ENCODE assay signal across 17 mouse cellular contexts in the genomic region with DNA sequence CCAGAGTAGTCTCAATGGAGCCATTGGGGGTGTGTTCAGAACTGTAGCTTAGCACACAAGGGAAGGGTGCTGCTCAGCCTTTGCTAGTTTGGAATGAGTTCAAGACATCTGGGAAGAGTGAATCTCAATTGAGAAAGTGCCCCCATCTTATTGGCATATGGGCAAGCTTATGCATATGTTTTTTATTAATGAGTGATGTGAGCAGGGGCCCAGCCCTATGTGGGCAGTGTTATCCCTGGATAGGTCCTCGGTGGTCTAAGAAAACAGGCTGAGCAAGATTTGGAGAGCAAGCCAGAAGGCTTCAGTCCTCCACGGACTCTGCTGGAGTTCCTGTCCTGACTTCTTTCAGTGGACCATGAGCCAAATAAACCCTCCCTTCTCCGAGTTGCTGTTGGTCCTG.
"Had no signal": no experiment of that assay in that cellular context is flagged by ENCODE, and none has a peak within 500 bp of the region (broad histone marks: within the 10 kb centered on the region; RNA-seq: fewer than 3 reads in every experiment).

No protein-coding gene starts in this region.

- DNase-seq: liver, postnatal 0 days; lung, adult 2 months; lung, postnatal 14 days; lung, postnatal 36 days; right cerebral cortex, postnatal 25 days; right cerebral cortex, postnatal 4 days; spleen, adult 18-20 months; thymus, adult 2 months; thymus, postnatal 25 days had no signal

- H3K36me3 ChIP-seq: lung, embryonic 15.5 days; midbrain, embryonic 15.5 days; neural tube, embryonic 12.5 days had no signal

- ATAC-seq: liver, postnatal 0 days; lung, postnatal 0 days; midbrain, embryonic 13.5 days; midbrain, embryonic 15.5 days had no signal

- H3K4me2 ChIP-seq: lung, embryonic 15.5 days; midbrain, embryonic 11.5 days; midbrain, embryonic 13.5 days; midbrain, embryonic 15.5 days; neural tube, embryonic 12.5 days had no signal

- H3K9me3 ChIP-seq: lung, embryonic 15.5 days; midbrain, embryonic 13.5 days; midbrain, embryonic 15.5 days; neural tube, embryonic 12.5 days had no signal

- H3K9ac ChIP-seq: liver, postnatal 0 days; lung, embryonic 15.5 days; midbrain, embryonic 13.5 days; midbrain, embryonic 15.5 days; neural tube, embryonic 12.5 days had no signal

- H3K27me3 ChIP-seq: lung, embryonic 15.5 days; midbrain, embryonic 13.5 days; midbrain, embryonic 15.5 days; neural tube, embryonic 12.5 days had no signal

- H3K4me1 ChIP-seq: lung, embryonic 15.5 days; midbrain, embryonic 13.5 days; midbrain, embryonic 15.5 days; neural tube, embryonic 12.5 days had no signal

- H3K27ac ChIP-seq: lung, embryonic 15.5 days; macrophage; midbrain, embryonic 13.5 days; midbrain, embryonic 15.5 days; neural tube, embryonic 12.5 days had no signal

- H3K4me3 ChIP-seq: lung, embryonic 15.5 days; megakaryocyte, embryonic 14.5 days; midbrain, embryonic 13.5 days; midbrain, embryonic 15.5 days; neural tube, embryonic 12.5 days had no signal
